Mouse (Mus musculus) CD4-positive, CD25-positive, alpha-beta regulatory T cell, adult 2 months (primary cell): Measurements from ENCODE around the gene Sec24c.
A peak's percentile ranks its signal among the peaks of the same experiment; 100 is the strongest.
"Not testable (repeated sequence)": the region's sequence is repeated elsewhere in the genome, so short reads cannot be mapped to it uniquely, and the experiment has no call there.

Source experiments
- DNase-seq: peaks from one replicate; pipeline ENCODE4 v3.0.0-alpha.2; 2012; ENCODE audit warnings: low read depth, low spot score

The Sec24c gene

GRCm38 (mm10) chr14:20698515-20698914 lies 24.4 kb downstream of the Sec24c start:
- DNase-seq: no peak

- DNase-seq: no peak
Measured at GRCm38 (mm10) chr14:20700362-20700761, 26.3 kb downstream of the Sec24c start.

- DNase-seq: no peak
Measured at GRCm38 (mm10) chr14:20701554-20701953, 27.4 kb downstream of the Sec24c start.

GRCm38 (mm10) chr14:20702096-20702740 lies 28.1 kb downstream of the Sec24c start:
- DNase-seq: no peak

- DNase-seq: peak; percentile 84
Measured at GRCm38 (mm10) chr14:20702741-20703381, 28.8 kb downstream of the Sec24c start, which contains the start of gene Chchd1. TSS of gene Chchd1 (plus strand) at chr14:20703006.

GRCm38 (mm10) chr14:20703461-20703860 lies 29.4 kb downstream of the Sec24c start:
- DNase-seq: not testable (repeated sequence)

GRCm38 (mm10) chr14:20707201-20708190 lies 33.4 kb downstream of the Sec24c start, which contains the start of gene Zswim8:
TSS of gene Zswim8 (plus strand) at chr14:20707552.
- DNase-seq: peak; percentile 78

- DNase-seq: peak; percentile 52
Measured at GRCm38 (mm10) chr14:20708239-20708638, 34.1 kb downstream of the Sec24c start.

- DNase-seq: no peak
Measured at GRCm38 (mm10) chr14:20713832-20714231, 39.7 kb downstream of the Sec24c start.

GRCm38 (mm10) chr14:20718443-20718842 lies 44.3 kb downstream of the Sec24c start:
- DNase-seq: no peak

GRCm38 (mm10) chr14:20719767-20720166 lies 45.7 kb downstream of the Sec24c start:
- no peak for DNase-seq

GRCm38 (mm10) chr14:20721371-20721770 lies 47.3 kb downstream of the Sec24c start:
- DNase-seq: no peak

GRCm38 (mm10) chr14:20723006-20723405 lies 48.9 kb downstream of the Sec24c start:
- no peak for DNase-seq

GRCm38 (mm10) chr14:20724043-20724442 lies 49.9 kb downstream of the Sec24c start:
- peak; percentile 68 for DNase-seq

- DNase-seq: no peak
Measured at GRCm38 (mm10) chr14:20725660-20726339, 51.7 kb downstream of the Sec24c start.

- DNase-seq: no peak
Measured at GRCm38 (mm10) chr14:20729871-20730270, 55.8 kb downstream of the Sec24c start.

- no peak for DNase-seq
Measured at GRCm38 (mm10) chr14:20730853-20731602, 56.9 kb downstream of the Sec24c start.

GRCm38 (mm10) chr14:20733041-20733951 lies 59.2 kb downstream of the Sec24c start:
- DNase-seq: no peak

- peak; percentile 91 for DNase-seq
Measured at GRCm38 (mm10) chr14:20733952-20734774, 60.1 kb downstream of the Sec24c start, which contains the start of gene Ndst2. TSS of gene Ndst2 (minus strand) at chr14:20734562.
